Mouse (Mus musculus): ENCODE measurements around the gene Slc2a2.

DNA sequence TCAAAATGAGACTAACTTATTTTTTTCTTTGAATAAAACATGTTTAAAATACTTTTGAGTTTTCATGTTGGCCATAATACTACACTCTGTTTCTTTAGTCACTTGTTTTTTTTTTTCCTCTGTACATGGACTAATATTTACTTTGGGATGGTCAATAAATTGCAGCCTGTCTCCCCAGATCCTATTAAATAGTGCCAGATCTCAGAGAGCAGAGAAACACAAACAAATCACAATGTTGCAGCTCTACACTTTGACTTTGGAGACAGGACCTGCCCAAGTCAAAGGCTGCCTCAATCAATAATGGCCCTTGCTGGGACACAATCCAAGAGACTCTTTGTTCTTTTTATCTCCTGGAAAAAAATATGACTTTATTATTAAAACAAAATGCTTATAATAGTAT lies 24.8 kb downstream of the Slc2a2 start:
- no peak for TF ChIP-seq CTCF (IDR thresholded peaks at IDR 0.05; ENCODE audit: low read depth, low read length)
- TF ChIP-seq EP300 (IDR thresholded peaks at IDR 0.05; ENCODE audit: insufficient read depth, low read depth, low read length) = no peak
